Mouse (Mus musculus) T-helper 1 cell (primary cell): ENCODE measurements around the gene Exoc6.

ENCODE experiments used
- in situ Hi-C: fragments of 300-600 bp; cut with MboI, MseI; formaldehyde crosslinking; loops from one replicate; pipeline ENCODE4 v1.15.1; 2025; ENCODE audit warnings: high pct_unique_total_duplicates

Exoc6 gene

GRCm38 (mm10) chr19:37727366-37727765 is 177.1 kb downstream of the Exoc6 start:
- in situ Hi-C loops = no loop called here
